Comparison of ENCODE assay signal across 14 mouse cellular contexts in the genomic region with DNA sequence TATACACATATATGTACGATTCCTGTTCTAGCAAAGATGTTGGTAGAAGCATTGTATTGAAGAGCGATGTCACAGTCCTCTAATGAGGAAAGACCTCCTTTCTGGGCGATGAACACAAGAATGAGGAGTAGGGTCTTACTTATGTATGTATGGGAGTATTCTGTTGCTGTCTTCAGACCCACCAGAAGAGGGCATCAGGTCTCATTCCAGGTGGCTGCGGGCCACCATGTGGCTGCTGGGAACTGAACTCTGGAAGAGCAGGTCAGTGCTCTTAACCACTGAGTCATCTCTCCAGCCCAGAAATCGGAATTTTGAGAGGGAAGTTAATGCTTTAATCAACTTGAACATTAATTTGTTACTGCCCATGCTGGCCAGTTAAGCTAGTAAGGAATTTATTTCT. TPM values are rescaled to one million over a fixed set of nuclear protein-coding genes. Genes with fewer than 3 reads are reported as not detected.
DNase-seq lines count a peak whose midpoint lies in the region; ATAC-seq and TF ChIP-seq lines count a peak whose summit lies in the region.
"Had no signal": no experiment of that assay in that cellular context is flagged by ENCODE, and none has a peak within 500 bp of the region (broad histone marks: within the 10 kb centered on the region; RNA-seq: fewer than 3 reads in every experiment).

No protein-coding gene starts in this region.

- no peak for TF ChIP-seq POLR2A in liver, adult 2 months (IDR thresholded peaks at IDR 0.05; ENCODE audit: extremely low read depth, insufficient read depth, low read length)

- TF ChIP-seq CTCF in liver, adult 2 months (IDR thresholded peaks at IDR 0.05; ENCODE audit: low read depth, low read length): peak; percentile 47

- H3K36me3 ChIP-seq in liver, adult 2 months (ENCODE audit: control insufficient read depth, insufficient read depth, low read length): peaks cover 15% of the 10 kb centered on the region
- peaks cover 2% of the 10 kb centered on the region; the same call in 1 of the 2 replicates for H3K36me3 ChIP-seq in liver, embryonic 11.5 days (ENCODE audit: control insufficient read depth, insufficient read depth, low read length)

- peaks cover 3% of the 10 kb centered on the region; the same call in 1 of the 2 replicates for H3K79me2 ChIP-seq in liver, adult 2 months (ENCODE audit: control insufficient read depth, insufficient read depth, low read length)

- no peak overlapping the region for H3K4me3 ChIP-seq in liver, adult 2 months (ENCODE audit: insufficient read depth, low read depth, low read length)
- no peak overlapping the region for H3K4me3 ChIP-seq in liver, embryonic 11.5 days (ENCODE audit: low read depth, low read length)
- H3K4me3 ChIP-seq: liver, embryonic 15.5 days; neural tube, embryonic 12.5 days had no signal

- H3K27me3 ChIP-seq in liver, adult 2 months (ENCODE audit: control insufficient read depth, insufficient read depth, low read length): no peaks in the 10 kb centered on the region
- no peaks in the 10 kb centered on the region for H3K27me3 ChIP-seq in liver, embryonic 11.5 days (replicated peaks; ENCODE audit: control insufficient read depth, insufficient read depth, low read length)

- ATAC-seq in liver, embryonic 11.5 days (replicated peaks; ENCODE audit: low FRiP score): no peak
- no peak for ATAC-seq in inflammation-experienced regulatory T-cells, adult 6 months

- H3K9ac ChIP-seq in liver, adult 2 months (ENCODE audit: low read depth, low read length): no peak overlapping the region
- H3K9ac ChIP-seq in liver, embryonic 11.5 days (ENCODE audit: low read depth, low read length): no peak overlapping the region
- H3K9ac ChIP-seq: heart, embryonic 13.5 days; liver, embryonic 15.5 days; neural tube, embryonic 12.5 days had no signal

- no peak overlapping the region for H3K4me2 ChIP-seq in liver, embryonic 11.5 days
- H3K4me2 ChIP-seq: neural tube, embryonic 12.5 days had no signal

- no peaks in the 10 kb centered on the region for H3K9me3 ChIP-seq in liver, embryonic 11.5 days (ENCODE audit: control insufficient read depth, low read length)
- H3K9me3 ChIP-seq: heart, embryonic 13.5 days; liver, embryonic 15.5 days; neural tube, embryonic 12.5 days had no signal

- DNase-seq in cerebellum, postnatal 10 days: peak; percentile 17
- no peak for DNase-seq in cerebellum, postnatal 4 days (ENCODE audit: low spot score in 2 of 2)
- DNase-seq in liver, adult 2 months (ENCODE audit: extremely low read depth, low read depth, low spot score): no peak
- no peak for DNase-seq in liver, embryonic 11.5 days (ENCODE audit: low spot score)
- DNase-seq in adipocyte (ENCODE audit: low spot score): peak; percentile 86
- peak; percentile 32 for DNase-seq in thymus, postnatal 14 days
- no peak for DNase-seq in urinary bladder, adult 2 months (ENCODE audit: low spot score)
- DNase-seq: adrenal gland, postnatal 36 days; cerebellum, adult 8-10 months; kidney, adult 11 months had no signal

- peaks cover 3% of the 10 kb centered on the region; the same call in 1 of the 2 replicates for H3K4me1 ChIP-seq in liver, adult 2 months (ENCODE audit: control insufficient read depth, insufficient read depth, low read length)
- no peaks in the 10 kb centered on the region; the same call in 1 of the 2 replicates for H3K4me1 ChIP-seq in liver, embryonic 11.5 days (replicated peaks; ENCODE audit: control insufficient read depth, insufficient read depth, low read length)

- H3K27ac ChIP-seq in liver, adult 2 months (replicated peaks; ENCODE audit: insufficient read depth, low read depth, low read length): no peak overlapping the region
- H3K27ac ChIP-seq in liver, embryonic 11.5 days (ENCODE audit: low read depth, low read length): no peak overlapping the region
- H3K27ac ChIP-seq: heart, embryonic 13.5 days; liver, embryonic 15.5 days; neural tube, embryonic 12.5 days had no signal

- WGBS in liver, adult 2 months: 89% methylated on average over 5 of the region's 5 CpGs
- WGBS in liver, embryonic 11.5 days: 85% methylated on average over 5 of the region's 5 CpGs

RNA-seq across cellular contexts. Expression of a gene that starts 2.1 kb away (rescaled TPM):
- total RNA-seq in liver, adult 2 months (2014; rRNA removed): 19.8 and 23.8 TPM in 2 replicates
- polyA plus RNA-seq in liver, adult 2 months (2012; rRNA removed): 70.7 and 88.9 TPM in 2 replicates
- 49.1 and 50.2 TPM in 2 replicates for polyA plus RNA-seq in liver, embryonic 11.5 days (2014; fragmentation: Nextera tagmentation; extraction: Ambion mirVana)
- polyA plus RNA-seq in inflammation-experienced regulatory T-cells, adult 6 months (2017; shearing (Covaris generic)): 10 to 100 TPM; 11.8 to 13.9 (median 12.2) TPM
- polyA plus RNA-seq in urinary bladder, adult 2 months (2012; rRNA removed): 143 and 190 TPM in 2 replicates

Comparison
In these comparisons a context has a peak if more than half of its experiments do, and no peak if none do; other contexts are left out.
1. DNase-seq: peak in cerebellum, postnatal 10 days (2 of 2), adipocyte (single experiment) and thymus, postnatal 14 days (single experiment); none in cerebellum, postnatal 4 days (0 of 2), liver, adult 2 months (single experiment), liver, embryonic 11.5 days (single experiment) and urinary bladder, adult 2 months (single experiment).